Mouse (Mus musculus): Measurements from ENCODE around the gene Grid1. TPM values are rescaled to one million over a fixed set of nuclear protein-coding genes. Genes with fewer than 3 reads are reported as not detected.

The Grid1 gene
- polyA plus RNA-seq, 1 experiment from 2014 or later = 0.42 TPM

DNA sequence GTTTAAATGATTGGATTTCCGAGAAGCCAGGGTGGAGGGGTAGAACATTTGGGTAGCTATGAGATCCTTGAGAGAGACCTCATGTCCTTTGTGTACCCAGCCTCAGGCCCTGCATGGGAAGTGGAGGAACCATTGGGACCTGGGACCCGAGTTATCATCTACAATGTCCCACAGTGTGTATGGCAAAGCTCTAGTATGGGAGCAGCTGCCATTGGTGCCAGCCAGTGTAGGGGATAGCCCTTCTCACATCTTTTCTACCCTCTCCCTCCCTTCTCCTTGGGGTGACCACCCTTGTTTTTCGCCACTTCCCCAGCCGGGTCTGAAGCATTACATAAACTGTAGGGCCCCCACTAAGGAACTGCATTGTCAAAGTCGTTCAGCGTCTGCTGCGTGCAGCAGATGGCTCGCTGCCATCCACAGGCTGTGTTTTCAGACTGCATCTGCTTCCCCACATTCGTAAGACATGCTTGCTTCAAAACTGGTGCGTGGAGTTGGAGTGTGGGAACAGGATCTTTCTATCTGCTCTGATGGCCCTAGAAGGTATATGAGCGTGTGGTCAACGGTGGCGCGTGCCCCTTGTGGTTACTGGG is 124.6 kb downstream of the Grid1 start:
- Histone ChIP-seq H3K4me1 (replicated peaks) (0 out of 2 replicates have a peak, but pooled peaks cover 2% of the 10 kb centered on the region), H3K9me3 (no peaks in the 10 kb centered on the region), H3K27me3 (ENCODE audit: insufficient read depth, poor library complexity, severe bottlenecking) (no peaks in the 10 kb centered on the region), H3K27ac (no peak overlapping the region), H3K36me3 (no peaks in the 10 kb centered on the region), H3K4me3 (no peak overlapping the region)
- WGBS = 92% methylated on average over 14 of the region's 14 CpGs
- no peak for DNase-seq (ENCODE audit: low spot score)

DNA sequence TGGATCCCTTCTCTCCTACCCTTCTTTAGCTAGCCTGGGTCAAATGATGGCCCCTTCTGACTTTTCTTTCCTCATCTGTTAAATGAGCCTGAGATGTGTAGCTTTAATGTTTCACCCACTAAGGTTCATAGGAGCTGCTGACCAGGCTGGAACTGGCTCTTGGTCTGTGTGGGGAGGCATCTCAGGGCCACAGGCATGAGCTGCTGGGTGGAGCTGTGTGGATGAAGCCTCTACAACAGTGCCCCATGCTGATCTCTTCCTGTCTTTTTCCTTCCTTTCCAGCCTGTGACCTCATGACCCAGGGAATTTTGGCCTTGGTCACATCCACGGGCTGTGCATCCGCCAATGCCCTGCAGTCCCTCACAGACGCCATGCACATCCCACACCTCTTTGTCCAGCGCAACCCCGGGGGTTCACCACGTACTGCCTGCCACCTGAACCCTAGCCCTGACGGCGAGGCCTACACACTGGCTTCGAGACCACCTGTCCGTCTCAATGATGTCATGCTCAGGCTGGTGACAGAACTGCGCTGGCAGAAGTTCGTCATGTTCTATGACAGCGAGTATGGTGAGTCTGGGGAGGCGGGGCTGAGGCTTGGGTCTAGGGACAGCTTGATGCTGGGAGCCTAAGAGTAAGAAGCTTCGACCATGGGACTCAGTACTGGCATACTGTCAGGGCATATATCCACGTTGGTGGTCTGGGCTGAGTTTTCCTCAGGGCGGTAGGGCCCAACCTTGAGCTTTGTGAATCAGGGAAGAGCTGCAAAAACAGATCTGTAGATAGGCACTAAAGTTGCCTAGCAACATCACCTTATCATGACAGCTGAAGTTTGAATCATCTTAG is 125.8 kb downstream of the Grid1 start:
- no peaks in the 10 kb centered on the region for H3K27me3 ChIP-seq (ENCODE audit: insufficient read depth, poor library complexity, severe bottlenecking)
- WGBS = 88% methylated on average over 17 of the region's 17 CpGs
- H3K27ac ChIP-seq = no peak overlapping the region
- no peaks in the 10 kb centered on the region for H3K9me3 ChIP-seq
- H3K36me3 ChIP-seq = no peaks in the 10 kb centered on the region
- DNase-seq (ENCODE audit: low spot score) = no peak
- no peak overlapping the region for H3K4me3 ChIP-seq
- H3K4me1 ChIP-seq (replicated peaks) = no peaks in the 10 kb centered on the region

DNA sequence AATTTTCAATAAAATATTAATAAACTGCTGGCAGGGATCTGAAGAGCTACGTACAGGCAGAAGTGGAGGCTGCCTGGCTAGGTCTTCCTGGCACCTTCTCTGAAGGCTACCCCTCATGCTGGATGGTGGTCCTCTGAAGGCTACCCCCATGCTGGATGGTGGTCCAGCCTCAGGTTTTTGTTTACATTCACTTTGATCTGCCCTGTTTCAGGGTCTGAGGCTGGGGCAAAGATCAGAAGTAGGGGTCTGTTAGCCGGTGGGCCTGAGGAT is 126.3 kb downstream of the Grid1 start:
- WGBS = 82% methylated on average over 2 of the region's 2 CpGs
- Histone ChIP-seq H3K36me3 (no peaks in the 10 kb centered on the region), H3K4me3 (no peak overlapping the region), H3K9me3 (no peaks in the 10 kb centered on the region), H3K27me3 (ENCODE audit: insufficient read depth, poor library complexity, severe bottlenecking) (no peaks in the 10 kb centered on the region), H3K27ac (no peak overlapping the region), H3K4me1 (replicated peaks) (no peaks in the 10 kb centered on the region)
- DNase-seq (ENCODE audit: low spot score) = no peak

DNA sequence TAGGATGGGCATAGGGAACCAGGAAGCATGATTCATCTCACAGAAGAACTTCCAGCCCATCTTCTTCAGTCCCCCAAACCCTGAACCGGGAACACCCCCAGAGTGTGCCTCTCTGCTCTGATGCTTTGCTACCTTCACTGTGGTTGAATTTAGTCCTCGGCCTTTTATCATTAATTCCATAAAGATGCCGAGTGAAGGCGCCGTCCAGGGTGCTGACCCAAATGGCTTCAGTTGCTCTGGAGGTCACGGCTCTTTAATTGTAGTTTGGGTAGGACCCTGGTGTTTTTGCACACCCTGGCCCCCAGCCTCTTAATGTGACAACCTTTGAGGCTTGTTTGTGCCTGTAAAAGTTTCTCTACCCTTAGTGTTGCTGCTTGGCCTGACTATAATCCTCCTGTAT is 128.3 kb downstream of the Grid1 start:
- DNase-seq (ENCODE audit: low spot score) = no peak
- WGBS = 84% methylated on average over 6 of the region's 6 CpGs
- Histone ChIP-seq H3K4me1 (replicated peaks) (no peaks in the 10 kb centered on the region), H3K9me3 (no peaks in the 10 kb centered on the region), H3K4me3 (no peak overlapping the region), H3K27me3 (ENCODE audit: insufficient read depth, poor library complexity, severe bottlenecking) (no peaks in the 10 kb centered on the region), H3K36me3 (no peaks in the 10 kb centered on the region), H3K27ac (no peak overlapping the region)

DNA sequence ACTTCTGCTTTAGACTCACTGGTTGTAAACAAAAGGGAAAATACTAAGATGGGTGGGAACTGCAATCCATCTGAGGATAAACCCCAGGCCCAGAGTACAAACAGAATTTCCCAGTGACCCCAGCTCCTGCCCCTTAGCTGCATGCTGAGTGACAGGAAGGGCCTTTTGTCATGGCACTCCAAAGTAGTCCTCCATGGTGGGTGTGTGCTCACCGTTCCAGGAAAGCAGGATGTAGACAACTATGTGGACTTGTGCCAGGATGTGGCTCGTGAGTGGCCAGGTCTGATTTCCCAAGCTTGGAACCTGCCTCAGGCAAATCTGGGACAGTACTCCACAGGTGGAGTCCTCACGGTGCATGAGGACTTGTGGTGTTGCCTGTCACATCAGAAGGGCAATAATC is 132.4 kb downstream of the Grid1 start:
- Histone ChIP-seq H3K27me3 (ENCODE audit: insufficient read depth, poor library complexity, severe bottlenecking) (no peaks in the 10 kb centered on the region), H3K36me3 (no peaks in the 10 kb centered on the region), H3K4me3 (no peak overlapping the region), H3K9me3 (no peaks in the 10 kb centered on the region), H3K4me1 (replicated peaks) (no peaks in the 10 kb centered on the region), H3K27ac (no peak overlapping the region)
- 69% methylated on average over 3 of the region's 3 CpGs for WGBS
- DNase-seq (ENCODE audit: low spot score) = no peak

DNA sequence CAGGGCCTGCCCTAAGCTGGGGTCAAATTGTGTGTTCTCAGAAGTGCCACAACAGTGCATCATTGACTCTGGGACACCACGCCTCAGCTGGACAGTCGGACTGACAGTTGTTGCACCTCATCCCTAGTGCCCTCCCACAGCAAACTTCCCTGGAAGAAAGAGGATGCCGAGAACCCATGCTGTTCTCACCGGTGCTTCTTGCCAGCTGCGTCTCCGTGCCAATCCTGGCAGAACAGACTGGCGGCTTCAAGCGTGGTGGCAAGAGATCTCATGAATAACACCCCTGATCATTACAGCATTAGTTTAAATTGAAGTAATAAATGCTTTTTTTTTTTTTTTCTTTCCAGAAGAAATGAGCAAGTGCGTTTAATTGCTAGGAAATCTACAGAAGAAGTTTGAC is 133.7 kb downstream of the Grid1 start:
- Histone ChIP-seq H3K4me1 (replicated peaks) (no peaks in the 10 kb centered on the region), H3K27me3 (ENCODE audit: insufficient read depth, poor library complexity, severe bottlenecking) (no peaks in the 10 kb centered on the region), H3K36me3 (no peaks in the 10 kb centered on the region), H3K9me3 (no peaks in the 10 kb centered on the region), H3K4me3 (no peak overlapping the region), H3K27ac (no peak overlapping the region)
- WGBS = 91% methylated on average over 9 of the region's 9 CpGs
- DNase-seq (ENCODE audit: low spot score) = no peak

DNA sequence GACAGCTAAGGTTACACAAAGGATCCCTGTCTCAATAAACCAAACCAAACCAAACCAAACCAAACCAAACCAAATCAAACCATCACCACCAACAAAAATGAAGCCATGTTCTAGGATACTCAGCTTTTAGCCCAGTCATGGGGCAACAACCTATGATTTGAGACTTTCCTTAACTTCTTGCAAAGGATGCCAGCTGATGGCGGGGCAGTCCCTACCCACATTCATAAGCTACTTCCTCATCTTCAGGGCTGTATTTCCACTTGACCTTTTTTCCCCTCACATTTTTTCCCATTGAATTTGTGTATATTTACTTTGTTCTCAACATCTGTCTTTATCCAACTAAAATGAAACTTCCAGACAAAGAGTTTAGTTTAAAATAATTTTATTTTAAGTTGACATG is 135.8 kb downstream of the Grid1 start:
- 90% methylated on average over 1 of the region's 1 CpGs for WGBS
- Histone ChIP-seq H3K9me3 (no peaks in the 10 kb centered on the region), H3K27me3 (ENCODE audit: insufficient read depth, poor library complexity, severe bottlenecking) (no peaks in the 10 kb centered on the region), H3K4me3 (no peak overlapping the region), H3K4me1 (replicated peaks) (no peaks in the 10 kb centered on the region), H3K27ac (no peak overlapping the region), H3K36me3 (no peaks in the 10 kb centered on the region)
- DNase-seq (ENCODE audit: low spot score) = no peak

DNA sequence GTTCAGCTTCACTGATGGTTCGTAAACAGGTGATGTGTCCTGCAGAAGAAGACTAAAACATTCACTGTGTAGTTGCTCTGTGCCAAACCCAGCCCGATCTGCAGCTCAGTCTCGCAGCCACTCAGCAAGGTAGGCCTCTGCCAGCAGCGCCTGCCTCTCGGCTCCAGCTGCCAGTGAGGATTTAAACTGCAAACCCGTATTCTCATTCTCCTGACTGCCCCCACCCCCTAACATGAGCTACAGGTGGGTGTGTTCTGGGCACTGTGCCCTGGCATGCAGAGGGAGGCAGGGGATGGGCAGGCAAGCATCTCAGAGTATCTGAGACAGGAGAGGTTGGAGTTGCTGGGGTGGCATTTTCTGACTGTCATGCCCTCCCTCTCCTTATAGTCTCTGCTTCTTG is 140.3 kb downstream of the Grid1 start:
- Histone ChIP-seq H3K4me3 (no peak overlapping the region), H3K27me3 (ENCODE audit: insufficient read depth, poor library complexity, severe bottlenecking) (no peaks in the 10 kb centered on the region), H3K27ac (no peak overlapping the region), H3K36me3 (no peaks in the 10 kb centered on the region), H3K4me1 (replicated peaks) (no peaks in the 10 kb centered on the region), H3K9me3 (no peaks in the 10 kb centered on the region)
- DNase-seq (ENCODE audit: low spot score) = no peak
- 80% methylated on average over 6 of the region's 6 CpGs for WGBS

DNA sequence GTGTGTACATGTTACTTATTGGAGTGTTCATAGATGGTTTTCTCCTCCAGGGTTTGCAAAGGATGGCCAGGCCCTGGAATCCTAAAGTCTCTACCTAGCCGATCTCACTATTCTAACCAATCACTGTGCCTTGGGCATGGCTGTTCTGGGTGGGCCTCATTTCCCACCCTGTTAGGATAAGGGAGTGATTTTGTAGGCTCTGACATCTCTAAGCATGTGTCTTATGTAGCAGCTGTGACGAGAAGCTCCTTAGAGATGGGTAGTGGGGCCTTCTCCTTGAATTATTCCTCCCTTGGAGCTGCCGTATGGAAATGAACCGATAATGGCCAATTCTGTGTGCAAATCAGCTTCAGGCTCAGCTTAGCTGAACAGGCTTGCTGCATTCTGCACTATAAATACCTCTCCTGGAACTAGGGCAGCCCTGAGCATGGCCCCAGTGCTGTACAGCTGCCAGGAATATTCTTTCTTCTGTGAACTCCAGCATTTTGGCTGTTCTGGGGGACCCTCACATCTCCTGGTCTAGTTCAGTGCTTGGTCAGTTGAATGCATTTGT is 143.8 kb downstream of the Grid1 start:
- Histone ChIP-seq H3K4me3 (no peak overlapping the region), H3K9me3 (no peaks in the 10 kb centered on the region), H3K27me3 (ENCODE audit: insufficient read depth, poor library complexity, severe bottlenecking) (peaks cover 3% of the 10 kb centered on the region; the same call in 1 of the 2 replicates), H3K4me1 (replicated peaks) (peaks cover 2% of the 10 kb centered on the region), H3K27ac (no peak overlapping the region), H3K36me3 (no peaks in the 10 kb centered on the region)
- no peak for DNase-seq (ENCODE audit: low spot score)
- 89% methylated on average over 4 of the region's 4 CpGs for WGBS

DNA sequence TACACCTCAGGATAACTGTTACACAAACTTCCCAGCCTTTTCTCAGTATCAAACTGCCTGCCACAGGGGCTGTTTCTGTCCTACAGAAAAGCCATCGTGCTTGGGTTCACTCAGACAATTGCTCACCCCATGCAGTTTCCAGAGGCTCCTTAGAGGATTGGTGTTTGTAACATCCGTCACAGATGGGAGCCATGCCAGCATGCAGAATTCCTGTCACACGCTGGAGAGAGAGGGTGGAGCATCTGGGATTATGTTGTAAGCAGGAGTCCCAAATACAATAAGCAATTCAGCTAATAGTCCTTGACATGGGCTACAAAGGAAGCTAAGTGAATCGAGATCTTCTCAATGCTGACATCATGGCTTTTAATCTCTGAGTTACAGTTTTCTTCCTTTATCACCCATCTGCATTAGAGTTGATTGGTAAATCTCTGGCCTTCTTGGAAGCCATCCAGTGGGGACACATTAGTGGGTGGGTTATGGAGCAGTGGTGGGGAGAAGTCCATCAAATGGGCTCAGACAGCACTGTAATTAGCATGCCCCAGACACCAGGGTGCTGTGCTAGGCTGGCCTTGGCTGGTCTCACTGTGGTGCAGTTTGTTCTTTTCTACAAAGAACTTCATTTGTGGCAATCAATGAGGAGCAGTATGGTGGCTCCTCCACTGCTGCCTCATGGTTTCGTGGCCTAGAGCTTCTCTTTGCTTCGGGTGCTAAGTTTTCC is 149.4 kb downstream of the Grid1 start:
- H3K36me3 ChIP-seq = no peaks in the 10 kb centered on the region
- peak; percentile 22 for DNase-seq (ENCODE audit: low spot score)
- H3K27ac ChIP-seq = no peak overlapping the region
- peaks cover 14% of the 10 kb centered on the region for H3K4me1 ChIP-seq (replicated peaks)
- H3K27me3 ChIP-seq (ENCODE audit: insufficient read depth, poor library complexity, severe bottlenecking) = peaks cover 6% of the 10 kb centered on the region; the same call in 1 of the 2 replicates
- no peaks in the 10 kb centered on the region for H3K9me3 ChIP-seq
- WGBS = 28% methylated on average over 6 of the region's 6 CpGs
- H3K4me3 ChIP-seq = no peak overlapping the region

DNA sequence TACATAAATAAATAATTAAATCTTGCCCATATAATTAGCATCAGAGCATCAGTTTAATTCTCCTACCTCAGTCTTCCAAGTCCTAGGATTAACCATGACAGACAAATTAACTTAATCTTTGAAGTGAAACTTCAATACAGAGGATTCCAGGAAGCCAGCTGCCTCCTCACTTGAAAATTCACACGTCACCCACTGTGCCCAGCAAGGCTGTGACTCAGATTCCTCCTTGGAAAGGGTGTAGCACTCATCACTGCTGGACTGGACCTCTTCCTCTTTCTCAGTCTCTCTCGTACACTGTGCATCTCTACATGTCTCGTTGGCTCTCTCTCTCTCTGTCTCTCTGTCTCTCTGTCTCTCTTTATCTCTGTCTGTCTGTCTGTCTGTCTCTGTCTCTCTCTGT is 153.0 kb downstream of the Grid1 start:
- H3K27me3 ChIP-seq (ENCODE audit: insufficient read depth, poor library complexity, severe bottlenecking) = 0 out of 2 replicates have a peak, but pooled peaks cover 3% of the 10 kb centered on the region
- no peaks in the 10 kb centered on the region for H3K36me3 ChIP-seq
- H3K9me3 ChIP-seq = no peaks in the 10 kb centered on the region
- no peak for DNase-seq (ENCODE audit: low spot score)
- no peak overlapping the region for H3K27ac ChIP-seq
- H3K4me3 ChIP-seq = no peak overlapping the region
- H3K4me1 ChIP-seq (replicated peaks) = peaks cover 14% of the 10 kb centered on the region
- 81% methylated on average over 3 of the region's 3 CpGs for WGBS

DNA sequence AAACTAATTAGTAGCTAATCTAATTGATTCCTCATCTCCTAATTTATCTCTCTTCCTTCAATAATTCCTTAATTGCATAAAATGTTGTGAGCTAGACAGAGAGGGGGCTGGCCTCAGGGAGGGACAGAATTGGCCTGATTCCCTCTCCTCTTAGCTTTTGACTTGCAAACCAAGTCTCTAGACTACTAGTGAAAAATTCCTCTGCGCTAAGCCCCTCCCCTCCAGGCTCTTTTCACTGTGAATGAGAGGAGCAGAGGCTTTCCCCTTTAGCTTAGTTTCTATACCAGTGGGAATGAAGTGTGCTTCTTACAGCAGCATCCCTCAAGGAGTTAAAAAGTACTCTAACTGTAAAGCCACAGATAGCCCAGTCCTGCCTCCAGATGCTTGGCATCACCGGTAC is 160.8 kb downstream of the Grid1 start:
- Histone ChIP-seq H3K27me3 (ENCODE audit: insufficient read depth, poor library complexity, severe bottlenecking) (no peaks in the 10 kb centered on the region; the same call in 1 of the 2 replicates), H3K4me3 (no peak overlapping the region), H3K36me3 (no peaks in the 10 kb centered on the region), H3K27ac (no peak overlapping the region), H3K4me1 (replicated peaks) (no peaks in the 10 kb centered on the region), H3K9me3 (no peaks in the 10 kb centered on the region)
- WGBS = 15% methylated on average over 2 of the region's 2 CpGs
- DNase-seq (ENCODE audit: low spot score) = no peak

DNA sequence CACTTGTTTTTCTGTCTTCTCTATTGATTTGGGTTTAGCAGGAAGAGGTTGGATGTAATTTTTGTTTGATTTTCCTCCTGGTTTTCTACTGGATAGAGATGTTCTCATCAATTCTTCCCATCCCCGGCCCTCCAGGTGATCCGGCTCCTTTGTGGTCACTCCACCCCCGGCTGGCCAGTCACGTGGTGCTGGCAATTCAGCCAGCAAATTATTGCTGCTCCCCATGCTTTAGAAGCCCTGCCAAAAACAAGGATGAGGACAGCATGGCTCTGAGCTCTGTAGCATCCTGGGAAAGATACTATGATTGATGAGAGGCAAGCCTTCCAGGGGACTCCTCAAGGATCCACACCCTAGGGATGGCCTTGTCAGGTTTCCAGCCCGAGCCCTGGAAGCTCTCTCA is 169.2 kb downstream of the Grid1 start:
- Histone ChIP-seq H3K4me3 (no peak overlapping the region), H3K36me3 (no peaks in the 10 kb centered on the region), H3K9me3 (no peaks in the 10 kb centered on the region), H3K27ac (no peak overlapping the region), H3K4me1 (replicated peaks) (peaks cover 8% of the 10 kb centered on the region; the same call in 1 of the 2 replicates), H3K27me3 (ENCODE audit: insufficient read depth, poor library complexity, severe bottlenecking) (no peaks in the 10 kb centered on the region)
- DNase-seq (ENCODE audit: low spot score) = no peak
- 74% methylated on average over 5 of the region's 5 CpGs for WGBS
